Mouse (Mus musculus) stomach, embryonic 16.5 days (tissue): ENCODE results near the gene Snd1. TPM values are rescaled to one million over a fixed set of nuclear protein-coding genes. Genes with fewer than 3 reads are reported as not detected.

Experiments
- ATAC-seq: fragments of 200-750 bp; cut with Nextera tagmentation; 2 replicates; pipeline ENCODE4 v1.8.0; 2017; ENCODE audit warnings: moderate number of reproducible peaks, moderate TSS enrichment; ENCODE audit not compliant: insufficient read depth, low FRiP score
- H3K27ac ChIP-seq: fragments of 300-500 bp; sonication (generic); 2 replicates; pipeline ENCODE4 v1.5.1; 2014; ENCODE audit warnings: low read length
- H3K27me3 ChIP-seq: fragments of 300-500 bp; sonication (generic); 2 replicates; pipeline ENCODE4 v1.6.1; 2014; ENCODE audit warnings: low read length, control low read depth, mixed read lengths; ENCODE audit not compliant: control insufficient read depth, insufficient read depth
- H3K36me3 ChIP-seq: fragments of 300-500 bp; sonication (generic); 2 replicates; pipeline ENCODE4 v1.6.1; 2014; ENCODE audit warnings: low read length; ENCODE audit not compliant: control insufficient read depth, insufficient read depth
- H3K4me1 ChIP-seq: fragments of 300-500 bp; sonication (generic); 2 replicates; pipeline ENCODE4 v1.6.1; 2014; ENCODE audit warnings: low read length, control low read depth, mixed read lengths; ENCODE audit not compliant: control insufficient read depth, insufficient read depth
- H3K4me2 ChIP-seq: fragments of 300-500 bp; sonication (generic); 2 replicates; pipeline ENCODE4 v1.6.1; 2014; ENCODE audit warnings: low read depth, low read length, mixed read lengths
- H3K4me3 ChIP-seq: fragments of 300-500 bp; sonication (generic); replicated peaks from 2 replicates; pipeline ENCODE4 v1.5.1; 2014; ENCODE audit warnings: mild to moderate bottlenecking, low read length
- H3K9ac ChIP-seq: fragments of 300-500 bp; sonication (generic); 2 replicates; pipeline ENCODE4 v1.6.1; 2014; ENCODE audit warnings: low read length
- H3K9me3 ChIP-seq: fragments of 300-500 bp; sonication (generic); replicated peaks from 2 replicates; pipeline ENCODE4 v1.6.1; 2016; ENCODE audit warnings: low read length, control low read depth; ENCODE audit not compliant: control insufficient read depth
- WGBS: fragments of 180-500 bp; shearing (Covaris S2); extraction: QIAGEN DNeasy Blood & Tissue Kit; methylation state at CpG from one replicate; pipeline ENCODE4 v1.1.7; 2014; 5-methylcytosine and 5-hydroxymethylcytosine counted together
- polyA plus RNA-seq: library from polyadenylated mRNA; unstranded; fragments of >200 nt; fragmentation: Nextera tagmentation; extraction: Ambion mirVana; gene quantifications from 2 replicates; pipeline ENCODE4 v1.2.1, GENCODE M21; 2015

Snd1 gene
- polyA plus RNA-seq, 1 experiment from 2014 or later, result 136 TPM

- Histone ChIP-seq H3K27me3 (peaks cover 30% of the 10 kb centered on the region), H3K36me3 (no peaks in the 10 kb centered on the region), H3K4me3 (no peak overlapping the region), H3K9ac (no peak overlapping the region), H3K27ac (no peak overlapping the region), H3K9me3 (no peaks in the 10 kb centered on the region), H3K4me2 (no peak overlapping the region), H3K4me1 (peaks cover 7% of the 10 kb centered on the region)
- ATAC-seq, result no peak
- 12% methylated on average over 18 of the region's 18 CpGs for WGBS
Measured at GRCm38 (mm10) chr6:28981966-28982701, 507.2 kb downstream of the Snd1 start.

- peaks cover 30% of the 10 kb centered on the region for H3K27me3 ChIP-seq
- no peak overlapping the region for H3K4me3 ChIP-seq
- H3K4me2 ChIP-seq, result no peak overlapping the region
- 76% methylated on average over 1 of the region's 1 CpGs for WGBS
- no peaks in the 10 kb centered on the region for H3K36me3 ChIP-seq
- H3K9ac ChIP-seq, result no peak overlapping the region
- no peak overlapping the region for H3K27ac ChIP-seq
- H3K9me3 ChIP-seq, result no peaks in the 10 kb centered on the region
- H3K4me1 ChIP-seq, result peaks cover 7% of the 10 kb centered on the region
- ATAC-seq, result no peak
Measured at GRCm38 (mm10) chr6:28982817-28983216, 507.9 kb downstream of the Snd1 start.

Other genes starting within 250 kb of the Snd1 start
- 15.2 and 17.6 TPM in 2 replicates for gene Zfp800, start 77.1 kb upstream of the Snd1 start, polyA plus RNA-seq
- 279 and 286 TPM in 2 replicates for gene Arf5, start 51.6 kb upstream of the Snd1 start, polyA plus RNA-seq
- gene Fscn3, start 47.4 kb upstream of the Snd1 start, polyA plus RNA-seq, result 0.13 TPM in 1 of 2 replicates, not detected in the other
- 10.0 and 13.5 TPM in 2 replicates for gene Gcc1, start 46.7 kb upstream of the Snd1 start, polyA plus RNA-seq
- 1.1 and 1.2 TPM in 2 replicates for gene Pax4, start 25.8 kb upstream of the Snd1 start, polyA plus RNA-seq